Mouse (Mus musculus): Measurements from ENCODE around the gene Daam1. TPM values are rescaled to one million over a fixed set of nuclear protein-coding genes. Genes with fewer than 3 reads are reported as not detected.

Gene Daam1
- polyA plus RNA-seq, 1 experiment: 36.2 TPM

DNA sequence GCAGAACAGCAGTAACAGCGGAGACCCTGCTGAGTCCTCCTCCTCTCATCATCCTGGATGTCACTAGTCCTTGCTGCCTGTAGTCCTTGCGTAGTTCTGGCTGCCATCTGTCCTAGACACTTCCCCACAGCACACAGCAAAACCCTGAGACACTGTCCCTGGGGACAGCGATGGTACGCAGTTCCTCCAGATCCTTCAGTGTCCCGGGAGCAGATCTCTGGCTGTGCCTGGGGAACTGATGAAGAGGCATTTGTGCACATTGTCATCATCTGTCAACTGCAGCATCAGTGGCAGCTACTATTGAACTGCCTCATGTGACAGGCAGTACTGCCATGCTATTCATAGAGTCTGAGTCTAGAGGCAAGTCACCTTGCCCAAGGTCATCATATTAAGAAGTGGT is 107.6 kb downstream of the Daam1 start:
- TF ChIP-seq POLR2A (IDR thresholded peaks at IDR 0.05; ENCODE audit: borderline replicate concordance, control insufficient read depth, low read depth, low read length) (no peak), CTCF (IDR thresholded peaks at IDR 0.05; ENCODE audit: control insufficient read depth, insufficient read depth, low read length) (no peak)

DNA sequence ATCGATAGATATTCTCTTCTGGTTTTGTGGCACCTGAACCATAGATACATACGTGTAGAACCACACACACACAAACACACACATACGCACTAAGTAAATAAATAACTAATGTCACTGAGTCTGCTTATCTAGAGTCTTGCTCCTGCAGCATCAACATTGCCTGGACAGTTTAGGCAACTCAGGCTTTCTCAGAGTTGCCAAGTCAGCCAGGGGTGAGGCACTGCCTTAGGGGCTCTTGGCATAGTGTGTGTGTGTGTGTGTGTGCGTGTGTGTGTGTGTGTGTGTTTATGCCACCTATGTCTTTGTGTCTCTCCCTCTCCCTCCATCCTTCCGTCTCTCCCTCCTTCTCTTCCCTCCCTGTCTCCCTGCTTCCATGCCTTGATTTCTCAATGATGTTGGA is 110.4 kb downstream of the Daam1 start:
- 90% methylated on average over 5 of the region's 5 CpGs for WGBS
- H3K4me3 ChIP-seq (replicated peaks; ENCODE audit: control insufficient read depth, low read depth, low read length): no peak overlapping the region
- peaks cover 3% of the 10 kb centered on the region for H3K4me1 ChIP-seq (ENCODE audit: control insufficient read depth, insufficient read depth, low read length)
- no peak overlapping the region for H3K27ac ChIP-seq (ENCODE audit: control insufficient read depth, insufficient read depth, low read depth, low read length, poor library complexity)
- no peak for TF ChIP-seq CTCF (IDR thresholded peaks at IDR 0.05; ENCODE audit: control insufficient read depth, insufficient read depth, low read length)
- TF ChIP-seq POLR2A (IDR thresholded peaks at IDR 0.05; ENCODE audit: borderline replicate concordance, control insufficient read depth, low read depth, low read length): no peak

More for the DNA sequence above, 107.6 kb downstream of the Daam1 start:
- no peak overlapping the region for H3K27ac ChIP-seq (ENCODE audit: control insufficient read depth, insufficient read depth, low read depth, low read length, poor library complexity)
- 92% methylated on average over 5 of the region's 5 CpGs for WGBS
- peaks cover 2% of the 10 kb centered on the region for H3K4me1 ChIP-seq (ENCODE audit: control insufficient read depth, insufficient read depth, low read length)
- H3K4me3 ChIP-seq (replicated peaks; ENCODE audit: control insufficient read depth, low read depth, low read length): no peak overlapping the region

DNA sequence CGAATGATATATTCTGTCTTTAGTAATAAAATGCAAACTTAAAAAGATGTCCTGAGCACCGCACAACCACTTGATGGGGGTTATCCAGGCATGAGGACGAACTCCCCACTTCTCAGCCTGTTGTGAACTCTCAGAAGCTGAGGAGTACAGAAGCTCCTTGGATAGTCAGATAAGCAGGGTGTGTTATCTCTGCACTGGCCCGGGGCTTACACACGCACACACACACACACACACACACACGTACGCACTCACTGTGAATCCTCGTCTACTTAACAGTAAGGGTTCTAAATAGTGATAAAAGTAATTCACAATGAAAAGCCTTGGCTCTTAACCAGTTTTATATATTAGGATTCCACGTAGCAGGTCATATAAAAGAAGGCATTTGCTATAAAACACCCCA is 112.2 kb downstream of the Daam1 start:
- Histone ChIP-seq H3K4me3 (replicated peaks; ENCODE audit: control insufficient read depth, low read depth, low read length) (no peak overlapping the region), H3K4me1 (ENCODE audit: control insufficient read depth, insufficient read depth, low read length) (peaks cover 3% of the 10 kb centered on the region), H3K27ac (ENCODE audit: control insufficient read depth, insufficient read depth, low read depth, low read length, poor library complexity) (no peak overlapping the region)
- WGBS: 74% methylated on average over 9 of the region's 9 CpGs
- TF ChIP-seq CTCF (IDR thresholded peaks at IDR 0.05; ENCODE audit: control insufficient read depth, insufficient read depth, low read length): no peak
- no peak for TF ChIP-seq POLR2A (IDR thresholded peaks at IDR 0.05; ENCODE audit: borderline replicate concordance, control insufficient read depth, low read depth, low read length)

DNA sequence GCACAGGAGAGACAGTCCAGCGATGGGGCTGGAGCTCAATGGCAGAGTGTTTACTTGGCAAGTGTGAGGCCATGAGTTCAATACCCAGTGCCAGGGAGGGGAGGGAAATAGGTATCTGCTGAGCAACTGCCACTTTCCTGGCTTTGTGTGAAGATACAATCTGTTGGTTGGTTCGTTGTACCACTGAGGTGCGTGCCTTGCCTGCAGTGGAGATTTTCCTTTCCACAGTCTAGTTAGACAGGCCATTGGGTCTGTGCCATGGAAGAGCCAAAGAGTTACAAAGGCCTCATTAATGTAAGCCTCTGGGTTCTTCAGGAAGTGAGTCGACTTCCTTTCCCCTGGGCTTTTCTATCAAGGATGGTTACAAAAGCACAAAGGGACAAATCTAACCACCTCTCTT is 112.8 kb downstream of the Daam1 start:
- Histone ChIP-seq H3K27ac (ENCODE audit: control insufficient read depth, insufficient read depth, low read depth, low read length, poor library complexity) (no peak overlapping the region), H3K4me1 (ENCODE audit: control insufficient read depth, insufficient read depth, low read length) (peaks cover 3% of the 10 kb centered on the region), H3K4me3 (replicated peaks; ENCODE audit: control insufficient read depth, low read depth, low read length) (no peak overlapping the region)
- no peak for TF ChIP-seq POLR2A (IDR thresholded peaks at IDR 0.05; ENCODE audit: borderline replicate concordance, control insufficient read depth, low read depth, low read length)
- TF ChIP-seq CTCF (IDR thresholded peaks at IDR 0.05; ENCODE audit: control insufficient read depth, insufficient read depth, low read length): no peak
- 40% methylated on average over 4 of the region's 4 CpGs for WGBS

DNA sequence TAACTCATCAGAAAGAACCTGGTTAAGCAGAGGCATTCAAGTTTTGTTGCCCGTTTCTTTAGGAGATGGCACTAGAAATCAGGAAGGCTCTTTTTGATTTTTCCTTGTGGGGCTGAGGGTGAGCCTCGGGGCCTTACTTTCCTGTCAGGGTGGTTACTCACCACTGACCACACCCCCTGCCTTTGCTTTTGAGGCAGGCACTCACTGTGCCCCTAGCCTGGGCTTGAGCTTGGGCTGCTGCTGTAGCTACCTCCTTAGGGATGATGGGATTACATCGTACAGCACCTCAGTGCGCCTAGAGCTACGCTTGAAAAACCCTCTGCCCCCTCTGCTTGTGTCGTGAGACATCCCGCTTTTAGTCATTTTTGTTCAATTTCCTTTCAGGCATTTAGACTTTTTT is 115.0 kb downstream of the Daam1 start:
- Histone ChIP-seq H3K27ac (ENCODE audit: control insufficient read depth, insufficient read depth, low read depth, low read length, poor library complexity) (no peak overlapping the region), H3K4me1 (ENCODE audit: control insufficient read depth, insufficient read depth, low read length) (peaks cover 3% of the 10 kb centered on the region), H3K4me3 (replicated peaks; ENCODE audit: control insufficient read depth, low read depth, low read length) (no peak overlapping the region)
- 81% methylated on average over 7 of the region's 7 CpGs for WGBS
- TF ChIP-seq CTCF (IDR thresholded peaks at IDR 0.05; ENCODE audit: control insufficient read depth, insufficient read depth, low read length) (no peak), POLR2A (IDR thresholded peaks at IDR 0.05; ENCODE audit: borderline replicate concordance, control insufficient read depth, low read depth, low read length) (no peak)

DNA sequence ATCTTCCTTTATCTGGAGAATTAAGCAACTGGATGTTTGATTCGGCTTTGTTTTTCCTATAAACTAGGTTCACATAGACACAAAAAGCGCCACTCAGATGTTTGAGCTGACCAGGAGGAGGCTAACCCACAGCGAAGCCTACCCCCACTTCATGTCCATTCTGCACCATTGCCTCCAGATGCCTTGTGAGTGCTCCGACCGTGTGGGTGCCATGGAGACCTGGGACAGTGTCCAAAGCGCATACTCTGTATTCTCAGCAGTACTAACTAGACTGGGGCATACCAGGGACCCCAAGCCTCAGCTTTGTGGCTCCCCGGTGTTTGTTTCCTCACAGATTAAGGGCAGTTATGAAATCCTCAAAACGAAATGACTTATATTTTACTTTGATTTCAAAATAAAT is 115.6 kb downstream of the Daam1 start:
- H3K4me1 ChIP-seq (ENCODE audit: control insufficient read depth, insufficient read depth, low read length): peaks cover 3% of the 10 kb centered on the region
- H3K27ac ChIP-seq (ENCODE audit: control insufficient read depth, insufficient read depth, low read depth, low read length, poor library complexity): no peak overlapping the region
- H3K4me3 ChIP-seq (replicated peaks; ENCODE audit: control insufficient read depth, low read depth, low read length): no peak overlapping the region
- 82% methylated on average over 8 of the region's 8 CpGs for WGBS
- TF ChIP-seq CTCF (IDR thresholded peaks at IDR 0.05; ENCODE audit: control insufficient read depth, insufficient read depth, low read length) (no peak), POLR2A (IDR thresholded peaks at IDR 0.05; ENCODE audit: borderline replicate concordance, control insufficient read depth, low read depth, low read length) (no peak)

DNA sequence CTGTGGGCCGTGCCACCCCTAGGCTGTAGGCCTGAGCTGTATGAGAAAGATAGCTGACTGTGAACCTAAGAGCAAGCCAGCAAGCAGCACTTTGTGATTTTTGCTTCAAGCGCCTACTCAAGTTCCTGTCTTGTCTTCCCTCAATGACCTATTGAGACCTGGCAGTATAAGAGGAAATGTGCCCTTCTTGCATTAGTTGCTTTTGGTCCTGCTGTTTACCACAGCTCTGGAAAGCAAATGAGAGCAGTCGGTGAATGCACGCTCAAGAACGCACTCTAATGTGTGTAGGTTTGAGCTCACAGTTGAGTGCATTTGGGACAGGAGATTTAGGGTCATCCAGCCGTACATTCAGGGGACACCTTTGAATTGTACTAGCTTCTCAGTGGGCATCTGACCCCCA is 118.1 kb downstream of the Daam1 start:
- no peak overlapping the region for H3K27ac ChIP-seq (ENCODE audit: control insufficient read depth, insufficient read depth, low read depth, low read length, poor library complexity)
- H3K4me3 ChIP-seq (replicated peaks; ENCODE audit: control insufficient read depth, low read depth, low read length): no peak overlapping the region
- no peaks in the 10 kb centered on the region for H3K4me1 ChIP-seq (ENCODE audit: control insufficient read depth, insufficient read depth, low read length)
- 86% methylated on average over 6 of the region's 6 CpGs for WGBS
- no peak for TF ChIP-seq POLR2A (IDR thresholded peaks at IDR 0.05; ENCODE audit: borderline replicate concordance, control insufficient read depth, low read depth, low read length)
- TF ChIP-seq CTCF (IDR thresholded peaks at IDR 0.05; ENCODE audit: control insufficient read depth, insufficient read depth, low read length): no peak

DNA sequence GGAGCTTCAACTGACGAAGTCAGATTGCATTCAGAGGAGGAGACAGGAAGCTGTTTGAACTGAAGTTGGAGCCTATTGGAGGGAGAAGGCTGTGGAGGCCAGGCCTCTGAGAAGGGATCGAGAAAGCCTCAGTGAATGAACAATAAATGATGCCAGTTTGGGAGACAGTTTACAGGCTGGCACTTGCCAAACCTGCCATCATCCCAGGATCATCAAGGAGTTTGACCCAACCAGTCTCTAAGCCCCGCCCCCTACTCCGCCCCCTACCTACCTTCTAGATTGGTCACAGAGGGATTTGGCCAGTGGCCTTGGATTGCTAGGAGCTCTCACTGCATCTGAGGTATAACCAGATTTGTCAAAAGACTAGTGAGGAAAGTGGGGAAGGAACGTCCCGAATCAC is 118.7 kb downstream of the Daam1 start:
- Histone ChIP-seq H3K4me1 (ENCODE audit: control insufficient read depth, insufficient read depth, low read length) (no peaks in the 10 kb centered on the region), H3K4me3 (replicated peaks; ENCODE audit: control insufficient read depth, low read depth, low read length) (no peak overlapping the region), H3K27ac (ENCODE audit: control insufficient read depth, insufficient read depth, low read depth, low read length, poor library complexity) (no peak overlapping the region)
- no peak for TF ChIP-seq CTCF (IDR thresholded peaks at IDR 0.05; ENCODE audit: control insufficient read depth, insufficient read depth, low read length)
- no peak for TF ChIP-seq POLR2A (IDR thresholded peaks at IDR 0.05; ENCODE audit: borderline replicate concordance, control insufficient read depth, low read depth, low read length)
- 74% methylated on average over 6 of the region's 6 CpGs for WGBS

Data from bone marrow, adult 2 months (tissue).